Mouse (Mus musculus) cerebellum, adult 11-12 months (tissue): Measurements from ENCODE around the gene Gm20458.
A peak's percentile ranks its signal among the peaks of the same experiment; 100 is the strongest.

ENCODE experiments used
- DNase-seq: peaks from one replicate; pipeline ENCODE4 v3.0.0; 2022

Gene Gm20458

GRCm38 (mm10) chr2:164460745-164461551, at the start of gene Gm20458:
Gene Gm20458, plus strand, starts transcription at chr2:164460967.
- DNase-seq, result peak; percentile 99

GRCm38 (mm10) chr2:164414167-164414566, 46.6 kb upstream of the Gm20458 start:
- DNase-seq, result no peak

DNA sequence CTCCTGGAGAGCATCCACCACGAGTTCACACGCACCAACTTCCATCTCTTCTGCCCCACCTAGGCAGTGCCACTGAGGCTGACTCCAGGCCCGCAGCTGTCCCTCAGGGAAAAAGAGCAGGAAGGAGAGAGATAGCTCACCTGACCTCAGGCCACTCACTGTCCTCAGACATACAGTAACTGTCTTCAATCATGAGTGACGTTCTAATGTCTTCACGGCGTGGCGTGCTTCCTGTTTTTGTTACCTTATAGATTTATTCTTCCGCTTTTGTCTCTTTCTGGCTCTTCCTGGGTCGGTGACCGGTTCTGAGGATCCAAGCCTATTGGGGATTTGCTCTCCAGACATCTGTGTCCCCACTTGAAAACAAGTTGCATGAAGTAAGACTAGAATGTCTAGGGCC, 46.2 kb upstream of the Gm20458 start:
- no peak for DNase-seq

DNA sequence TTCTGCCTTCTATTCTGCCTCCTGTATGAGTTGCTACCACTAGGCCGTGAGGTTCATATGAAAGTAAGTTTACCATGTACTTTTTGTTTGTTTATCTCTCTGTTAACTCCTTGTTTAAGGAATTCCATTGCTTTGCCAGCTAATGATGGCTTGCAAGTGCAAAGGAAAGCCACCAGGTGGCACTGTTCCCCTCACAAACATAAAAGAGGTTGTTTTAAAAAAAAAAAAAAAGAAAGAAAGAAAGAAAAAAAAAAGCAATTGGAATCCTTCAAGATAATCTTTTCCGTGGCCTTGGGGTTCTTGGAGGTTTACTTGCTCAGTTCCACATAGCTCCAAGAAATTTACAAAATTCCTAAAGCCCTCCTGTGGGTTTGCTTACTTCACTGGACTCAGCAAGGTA, 43.6 kb upstream of the Gm20458 start:
- no peak for DNase-seq

DNA sequence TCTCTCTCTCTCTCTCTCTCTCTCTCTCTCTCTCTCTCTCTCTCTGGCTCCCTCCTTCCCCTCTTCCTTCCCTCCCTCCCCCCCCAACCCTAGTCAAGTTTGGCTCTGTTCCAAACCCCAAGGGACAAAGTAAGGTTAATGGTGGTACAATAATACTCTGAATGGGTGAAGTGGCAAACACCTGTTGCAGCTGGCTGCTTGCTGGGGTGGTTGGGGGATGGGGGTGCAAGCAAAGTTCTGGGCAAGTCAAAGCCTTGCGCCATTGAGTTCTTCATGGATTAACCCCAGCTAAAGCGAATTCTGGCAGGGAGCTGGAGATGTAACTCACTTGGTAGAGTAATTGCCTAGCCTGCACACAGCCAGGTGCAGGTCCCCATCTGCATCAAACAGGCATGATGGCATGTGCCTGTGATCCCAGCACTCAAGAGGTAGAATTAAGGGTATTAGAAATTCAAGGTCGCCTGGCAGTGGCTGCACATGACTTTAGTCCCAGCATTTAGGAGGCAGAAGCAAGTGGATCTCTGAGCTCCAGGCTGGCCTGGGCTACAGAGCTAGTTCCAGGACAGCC, 42.4 kb upstream of the Gm20458 start:
- no peak for DNase-seq

DNA sequence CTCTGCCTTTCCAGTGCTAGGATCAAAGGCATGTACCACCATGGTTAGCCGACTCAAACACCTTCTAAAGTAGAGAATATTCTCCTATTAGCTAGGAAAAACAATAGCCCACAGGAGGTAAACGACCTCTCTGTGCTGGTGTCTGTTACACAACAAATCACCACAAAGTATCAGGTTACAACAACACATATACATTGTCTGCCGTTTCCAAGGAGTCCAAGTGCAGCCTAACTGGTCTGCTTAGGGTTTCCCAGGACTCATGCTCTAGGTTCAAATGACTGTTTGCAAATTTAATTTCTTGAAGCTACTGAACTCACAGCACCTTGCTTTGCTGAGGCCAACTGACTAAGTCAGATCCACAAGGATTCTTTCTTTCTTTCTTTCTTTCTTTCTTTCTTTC, 41.3 kb upstream of the Gm20458 start:
- DNase-seq, result no peak

DNA sequence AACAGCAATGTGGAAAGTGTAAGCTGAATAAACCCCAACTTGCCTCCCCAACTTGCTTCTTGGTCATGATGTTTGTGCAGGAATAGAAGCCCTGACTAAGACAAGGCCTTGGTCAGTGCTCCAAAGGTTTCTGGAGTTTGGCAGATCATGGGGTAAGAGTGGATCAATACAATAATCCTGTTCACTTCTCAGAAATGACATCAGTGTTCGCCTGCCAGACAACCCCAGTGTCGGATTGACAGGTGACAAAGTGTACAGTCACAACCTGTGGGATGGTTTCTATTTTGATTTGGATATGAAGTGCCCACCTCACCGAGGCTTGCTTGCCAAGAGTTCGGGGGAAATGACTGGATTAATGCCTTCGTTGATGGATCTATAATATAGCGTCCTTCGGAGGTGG, 39.5 kb upstream of the Gm20458 start:
- no peak for DNase-seq

GRCm38 (mm10) chr2:164421979-164422378, 38.8 kb upstream of the Gm20458 start:
- DNase-seq, result no peak

- DNase-seq, result no peak
Measured at GRCm38 (mm10) chr2:164422675-164423393, 37.9 kb upstream of the Gm20458 start.

DNA sequence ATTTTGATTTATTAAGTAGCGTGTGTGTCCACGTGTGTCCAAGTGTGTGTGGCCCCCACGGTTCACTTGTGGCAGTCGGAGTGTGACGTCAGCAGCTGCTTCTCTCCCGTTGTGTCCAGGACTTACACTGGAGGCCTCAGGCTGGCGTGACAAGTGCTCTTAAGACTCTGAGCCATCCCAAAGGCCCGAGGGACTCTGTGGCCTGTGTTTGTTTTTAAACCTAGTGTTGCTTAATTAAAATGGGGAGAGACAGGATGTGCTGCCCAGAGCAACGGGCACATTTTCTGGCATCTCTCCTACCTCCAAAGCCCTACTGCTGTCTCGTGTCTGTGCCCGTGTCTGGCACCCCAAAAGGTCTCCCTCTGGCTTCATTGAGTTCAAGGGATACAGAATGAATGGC, 37.3 kb upstream of the Gm20458 start:
- peak; percentile 16 for DNase-seq

DNA sequence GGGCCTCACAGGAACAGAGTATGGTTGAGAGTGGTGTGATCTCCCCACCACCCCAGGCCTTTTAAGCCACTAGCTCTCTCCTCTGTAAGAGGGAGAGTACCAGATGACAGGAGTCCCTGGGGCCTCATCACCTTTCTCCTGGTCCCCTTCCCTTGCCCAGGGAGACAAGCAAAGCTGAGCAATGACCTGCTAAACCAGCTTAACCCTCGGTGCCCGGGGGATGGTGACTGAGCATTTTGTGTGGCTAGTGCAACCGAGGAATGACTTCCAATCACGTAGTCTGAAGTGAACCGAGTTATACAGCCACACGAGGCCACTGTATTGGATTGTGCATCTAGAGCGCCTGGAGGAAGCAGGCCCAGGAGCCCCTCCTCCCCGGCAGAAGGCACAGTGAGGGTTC, 36.4 kb upstream of the Gm20458 start:
- no peak for DNase-seq

DNA sequence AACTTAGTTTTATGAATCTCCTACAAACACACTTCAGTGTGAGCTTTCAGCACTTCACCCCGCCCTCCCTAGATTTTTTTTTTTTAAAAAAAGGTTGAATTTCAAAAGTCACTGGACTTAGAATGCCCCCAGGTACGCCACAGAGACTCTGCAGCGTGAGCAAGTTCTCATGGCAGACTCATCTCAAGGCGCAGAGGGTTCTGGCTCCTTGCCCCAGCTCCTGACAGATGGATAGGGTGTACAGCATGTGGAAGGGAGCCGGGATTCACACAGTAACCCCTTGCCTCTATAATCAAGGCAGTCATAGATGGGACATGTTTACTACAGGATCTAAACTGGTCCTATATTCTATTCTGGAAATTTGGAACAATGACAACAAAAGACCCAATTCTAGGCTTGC, 35.4 kb upstream of the Gm20458 start:
- no peak for DNase-seq

GRCm38 (mm10) chr2:164426121-164426520, 34.6 kb upstream of the Gm20458 start:
- no peak for DNase-seq

DNA sequence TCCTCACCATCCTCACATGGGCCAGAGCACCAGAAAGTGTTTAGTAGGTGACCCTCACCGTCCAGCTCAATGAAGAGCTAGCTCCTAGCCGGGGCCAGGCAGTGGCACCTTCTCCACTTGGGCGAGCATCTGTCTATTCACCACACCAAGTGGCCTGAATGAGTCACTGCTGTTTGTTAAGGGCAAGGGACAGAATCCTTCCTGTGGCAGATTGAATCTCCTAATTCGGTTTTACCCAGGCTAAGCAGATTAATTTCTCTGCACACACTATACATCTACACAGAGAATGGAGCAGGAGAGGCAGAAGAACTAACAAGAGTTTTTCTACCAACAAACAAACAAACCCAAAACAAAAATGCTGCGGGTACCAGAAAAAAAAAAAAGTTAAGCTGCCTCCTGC, 33.8 kb upstream of the Gm20458 start:
- DNase-seq, result no peak

GRCm38 (mm10) chr2:164428451-164428850, 32.3 kb upstream of the Gm20458 start:
- DNase-seq, result no peak

DNA sequence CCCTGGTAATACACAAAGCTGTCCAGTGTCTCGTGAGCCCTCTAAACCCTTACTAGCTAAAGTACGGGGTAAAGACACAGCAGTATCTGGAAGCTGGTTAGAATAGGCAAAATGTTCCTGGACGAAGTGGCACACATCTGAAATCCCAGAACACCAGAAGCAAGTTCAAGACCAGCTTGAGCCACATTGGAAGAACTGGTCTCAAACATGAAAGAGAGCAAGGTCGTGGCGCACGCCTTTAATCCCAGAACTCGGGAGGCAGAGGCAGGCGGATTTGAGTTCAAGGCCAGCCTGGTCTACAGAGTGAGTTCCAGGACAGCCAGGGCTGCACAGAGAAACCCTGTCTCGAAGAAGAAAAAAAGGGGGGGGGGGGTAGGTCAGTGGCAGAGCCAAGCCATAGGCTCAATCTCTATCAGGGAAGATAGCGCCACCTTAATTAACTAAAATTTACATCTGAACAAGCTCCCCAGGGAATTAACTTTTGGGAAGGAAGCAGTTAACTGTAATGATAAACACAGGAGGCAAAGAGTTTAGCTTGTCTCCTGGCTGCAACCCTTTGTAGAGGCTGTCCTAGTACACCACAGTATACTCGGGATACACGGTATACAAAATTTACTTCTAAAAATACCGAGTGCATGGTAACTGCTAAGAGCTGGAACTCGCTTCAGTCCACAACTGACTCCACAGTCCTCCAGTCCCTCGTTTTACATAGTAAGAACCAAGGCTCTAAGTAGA, 30.7 kb upstream of the Gm20458 start:
- no peak for DNase-seq

- DNase-seq, result no peak
Measured at GRCm38 (mm10) chr2:164430697-164431096, 30.1 kb upstream of the Gm20458 start.

- DNase-seq, result no peak
Measured at GRCm38 (mm10) chr2:164431676-164432465, 28.9 kb upstream of the Gm20458 start.

GRCm38 (mm10) chr2:164432541-164433191, 28.1 kb upstream of the Gm20458 start:
- DNase-seq, result no peak

- no peak for DNase-seq
Measured at GRCm38 (mm10) chr2:164433278-164433895, 27.4 kb upstream of the Gm20458 start.

DNA sequence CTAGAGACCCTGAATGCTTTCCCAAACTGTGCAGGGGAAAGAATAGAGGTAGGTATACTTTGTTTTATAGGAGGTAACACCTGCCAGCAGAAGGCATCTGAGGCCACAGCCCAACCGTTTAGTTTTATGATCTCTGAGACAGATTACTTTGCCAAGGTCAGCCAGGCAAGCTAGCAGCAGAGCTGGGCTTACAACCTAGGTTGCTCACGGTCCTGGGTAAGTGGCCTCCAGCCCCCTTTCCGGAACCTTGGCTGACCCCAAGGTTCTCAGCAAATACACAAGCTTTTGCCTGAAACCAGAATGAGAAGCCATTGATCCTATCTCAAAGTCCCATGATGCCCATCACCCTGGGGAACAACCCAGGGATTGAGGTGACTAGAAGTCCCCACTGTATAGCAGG, 26.1 kb upstream of the Gm20458 start:
- DNase-seq, result no peak
